Mouse (Mus musculus): ENCODE results near the gene Gucy1b1.
A peak's percentile ranks its signal among the peaks of the same experiment; 100 is the strongest.

- TF ChIP-seq EP300 (IDR thresholded peaks at IDR 0.05) = peak; percentile 42
- no peak for TF ChIP-seq CTCF (IDR thresholded peaks at IDR 0.05)
These were observed 38.0 kb upstream of the Gucy1b1 start for GRCm38 (mm10) chr3:82112439-82112838.

All from lung, postnatal 0 days (tissue).